Mouse (Mus musculus) CH12.LX (cell line): ENCODE results near the gene Hsd17b1. TPM values are rescaled to one million over a fixed set of nuclear protein-coding genes. Genes with fewer than 3 reads are reported as not detected.

ENCODE experiments used
- DNase-seq: peaks from one replicate; pipeline ENCODE4 v3.0.0-alpha.2; 2013; ENCODE audit errors: extremely low read depth
- H3K27ac ChIP-seq: 2 replicates; pipeline ENCODE4 v1.5.1; 2012; ENCODE audit warnings: low read depth, mild to moderate bottlenecking, control low read depth, moderate library complexity; ENCODE audit not compliant: insufficient read depth
- H3K27me3 ChIP-seq: replicated peaks from 2 replicates; pipeline ENCODE3; 2012; ENCODE audit warnings: inconsistent platforms
- H3K36me3 ChIP-seq, 2 experiments: replicated peaks in 1 of 2; 2 replicates each; pipeline versions ENCODE3 to v1.6.1; 2012; ENCODE audit warnings: inconsistent platforms in 1 of 2, low read length in 1 of 2, mild to moderate bottlenecking in 1 of 2, mixed read lengths in 1 of 2, moderate library complexity in 1 of 2; ENCODE audit not compliant: control insufficient read depth in 1 of 2, insufficient read depth in 1 of 2
- H3K4me1 ChIP-seq, 2 experiments: 2 replicates each; pipeline ENCODE4 v1.6.1; 2012; ENCODE audit warnings: inconsistent platforms in 1 of 2, moderate library complexity in 1 of 2; ENCODE audit not compliant: insufficient read depth in 2 of 2, control insufficient read depth in 1 of 2
- H3K4me2 ChIP-seq: 2 replicates; pipeline ENCODE4 v1.6.1; 2012; ENCODE audit warnings: low read depth, mild to moderate bottlenecking, control low read depth; ENCODE audit not compliant: poor library complexity, insufficient read depth, severe bottlenecking
- H3K4me3 ChIP-seq, 3 experiments: fragments of 150-350 bp in 1 of 3; sonication (generic) in 1 of 3; replicated peaks in 1 of 3; 2 replicates each; pipeline versions ENCODE3 to v1.5.1; 2011 to 2012; ENCODE audit warnings: low read depth in 2 of 3, low read length in 2 of 3, mild to moderate bottlenecking in 2 of 3, moderate library complexity in 2 of 3, control low read depth in 1 of 3, improper control_type of control experiment in 1 of 3, inconsistent platforms in 1 of 3, mixed read lengths in 1 of 3; ENCODE audit not compliant: poor library complexity in 1 of 3
- H3K79me2 ChIP-seq: replicated peaks from 2 replicates; pipeline ENCODE4 v1.6.1; 2012; ENCODE audit warnings: mild to moderate bottlenecking, moderate library complexity; ENCODE audit not compliant: control insufficient read depth, poor library complexity, insufficient read depth, severe bottlenecking; ENCODE audit errors: extremely low read depth
- H3K9ac ChIP-seq: 2 replicates; pipeline ENCODE4 v1.6.1; 2012; ENCODE audit warnings: low read depth, mild to moderate bottlenecking, control low read depth, moderate library complexity; ENCODE audit not compliant: insufficient read depth
- H3K9me3 ChIP-seq: replicated peaks from 2 replicates; pipeline ENCODE3; 2012; ENCODE audit warnings: low read length, inconsistent platforms, mixed read lengths
- BHLHE40 ChIP-seq: IDR thresholded peaks from 2 replicates; pipeline ENCODE4 v1.6.1; 2011; ENCODE audit warnings: mild to moderate bottlenecking, low read depth, low read length, improper control_type of control experiment
- CHD1 ChIP-seq: IDR thresholded peaks from 2 replicates; pipeline ENCODE4 v1.6.1; 2012; ENCODE audit warnings: low read depth, low read length, improper control_type of control experiment, inconsistent platforms
- CHD2 ChIP-seq: IDR thresholded peaks from 2 replicates; pipeline ENCODE4 v1.6.1; 2011; ENCODE audit warnings: low read length, improper control_type of control experiment
- CTCF ChIP-seq, 2 experiments: IDR thresholded peaks in 1 of 2; conservative IDR thresholded peaks in 1 of 2; 2 replicates each; pipeline ENCODE4 v1.5.1; 2011 to 2012; ENCODE audit warnings: low read depth in 2 of 2, low read length in 2 of 2, improper control_type of control experiment in 1 of 2, inconsistent platforms in 1 of 2, mild to moderate bottlenecking in 1 of 2, moderate library complexity in 1 of 2
- ELF1 ChIP-seq: IDR thresholded peaks from 2 replicates; pipeline ENCODE4 v1.6.1; 2014; ENCODE audit warnings: low read depth, mild to moderate bottlenecking, inconsistent platforms, low read length, improper control_type of control experiment
- ETS1 ChIP-seq: conservative IDR thresholded peaks from 2 replicates; pipeline ENCODE4 v1.6.1; 2012; ENCODE audit warnings: low read depth, mild to moderate bottlenecking, inconsistent platforms, low read length, improper control_type of control experiment, moderate library complexity
- HCFC1 ChIP-seq: IDR thresholded peaks from 2 replicates; pipeline ENCODE4 v1.6.1; 2012; ENCODE audit warnings: low read depth, mild to moderate bottlenecking, inconsistent platforms, low read length, improper control_type of control experiment
- IRF4 ChIP-seq: IDR thresholded peaks from 2 replicates; pipeline ENCODE4 v1.6.1; 2014; ENCODE audit warnings: low read depth, mild to moderate bottlenecking, inconsistent platforms, low read length, improper control_type of control experiment
- JUND ChIP-seq: conservative IDR thresholded peaks from 2 replicates; pipeline ENCODE4 v1.6.1; 2011; ENCODE audit warnings: low read depth, low read length, improper control_type of control experiment
- MAX ChIP-seq: IDR thresholded peaks from 2 replicates; pipeline ENCODE4 v1.6.1; 2011; ENCODE audit warnings: low read length, improper control_type of control experiment
- MAZ ChIP-seq: IDR thresholded peaks from 2 replicates; pipeline ENCODE4 v1.6.1; 2012; ENCODE audit warnings: low read depth, mild to moderate bottlenecking, inconsistent platforms, low read length, improper control_type of control experiment, moderate library complexity
- MXI1 ChIP-seq: IDR thresholded peaks from 2 replicates; pipeline ENCODE4 v1.6.1; 2011; ENCODE audit warnings: mild to moderate bottlenecking, low read depth, low read length, improper control_type of control experiment
- MYC ChIP-seq: IDR thresholded peaks from 2 replicates; pipeline ENCODE4 v1.6.1; 2011; ENCODE audit warnings: low read depth, mild to moderate bottlenecking, improper control_type of control experiment, low read length
- NRF1 ChIP-seq: IDR thresholded peaks from 2 replicates; pipeline ENCODE4 v1.6.1; 2014; ENCODE audit warnings: low read depth, mild to moderate bottlenecking, inconsistent platforms, low read length, improper control_type of control experiment, moderate library complexity
- PAX5 ChIP-seq: IDR thresholded peaks from 2 replicates; pipeline ENCODE4 v1.6.1; 2012; ENCODE audit warnings: low read length, inconsistent platforms, mixed read lengths
- POLR2A ChIP-seq: IDR thresholded peaks from 2 replicates; pipeline ENCODE4 v1.6.1; 2011; ENCODE audit warnings: low read depth, mild to moderate bottlenecking, improper control_type of control experiment, low read length
- POLR2AphosphoS2 ChIP-seq: IDR thresholded peaks from 2 replicates; pipeline ENCODE4 v1.6.1; 2011; ENCODE audit warnings: low read depth, low read length, improper control_type of control experiment
- RAD21 ChIP-seq: IDR thresholded peaks from 2 replicates; pipeline ENCODE4 v1.6.1; 2011; ENCODE audit warnings: low read depth, mild to moderate bottlenecking, low read length, improper control_type of control experiment, moderate library complexity
- UBTF ChIP-seq: IDR thresholded peaks from 2 replicates; pipeline ENCODE4 v1.6.1; 2012; ENCODE audit warnings: low read depth, mild to moderate bottlenecking, inconsistent platforms, low read length, improper control_type of control experiment, moderate library complexity
- USF1 ChIP-seq: IDR thresholded peaks from 2 replicates; pipeline ENCODE4 v1.6.1; 2014; ENCODE audit warnings: low read depth, mild to moderate bottlenecking, inconsistent platforms, low read length, improper control_type of control experiment
- USF2 ChIP-seq: conservative IDR thresholded peaks from 2 replicates; pipeline ENCODE4 v1.6.1; 2011; ENCODE audit warnings: low read depth, low read length, improper control_type of control experiment
- dilution Hi-C: fragments of 300-500 bp; cut with MboI; formaldehyde crosslinking; loops from 2 replicates; pipeline ENCODE4 v1.14.3; 2020; ENCODE audit warnings: low sequenced_read_pairs; ENCODE audit not compliant: extremely low pct_unique_long_range_greater_than_20kb, extremely low pct_ligation_motif_present
- in situ Hi-C: fragments of 300-500 bp; cut with MboI; formaldehyde crosslinking; loops from 3 replicates; pipeline ENCODE4 v1.14.3; 2019; ENCODE audit warnings: low sequenced_read_pairs, low pct_ligation_motif_present, low pct_unique_long_range_greater_than_20kb, mixed read lengths
- polyA plus RNA-seq: library from polyadenylated mRNA; unstranded; fragments of >175 nt; gene quantifications from 2 replicates; pipeline ENCODE4 v1.2.1, GENCODE M21; 2012; ENCODE audit warnings: low read depth; ENCODE audit not compliant: insufficient read length
- total RNA-seq, 2 experiments: library from RNA; depleted of rRNA; stranded (reverse); fragments of 300-350 nt in 1 of 2; fragments of >200 nt in 1 of 2; gene quantifications; 2 replicates each; pipeline ENCODE4 v1.2.3; 2012 to 2014

Gene Hsd17b1
- total and polyA plus RNA-seq, 3 experiments: 0.17 to 0.81 TPM; not detected in 1

DNA sequence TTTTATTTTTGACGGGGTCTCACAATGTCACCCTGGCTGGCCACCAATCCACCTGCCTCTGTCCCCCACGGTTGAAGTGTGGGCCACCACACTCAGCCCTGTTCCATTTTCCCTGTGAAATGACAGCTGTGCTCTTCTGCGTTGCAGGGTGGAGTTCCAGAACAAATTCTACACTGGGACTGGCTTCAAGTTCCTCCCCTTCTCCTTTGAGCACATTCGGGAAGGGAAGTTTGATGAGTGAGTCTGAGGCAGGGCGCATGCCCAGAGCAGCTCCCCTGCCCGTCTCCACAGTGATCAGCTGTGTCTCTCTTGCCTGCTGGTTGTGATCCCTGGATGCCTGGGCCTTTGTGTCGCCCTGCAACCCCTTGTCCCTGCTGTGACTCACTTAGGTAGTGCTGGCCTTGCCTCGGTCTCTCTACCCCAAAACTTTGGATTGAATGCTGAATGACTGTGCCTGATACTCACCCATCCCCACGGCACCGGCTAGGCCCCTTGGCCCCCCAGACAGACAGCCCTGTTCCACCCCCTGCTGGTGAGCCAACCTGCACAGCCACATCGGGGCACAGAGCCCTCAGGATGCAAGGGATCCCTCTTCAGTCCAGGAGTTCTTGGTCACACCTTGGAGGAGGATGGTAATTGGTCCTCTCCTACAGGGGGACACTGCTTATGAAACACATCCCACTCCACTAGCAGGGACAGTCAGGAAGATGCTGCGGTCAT lies 15.9 kb upstream of the Hsd17b1 start:
- no peak for DNase-seq
- H3K9me3 ChIP-seq: no peaks in the 10 kb centered on the region
- H3K9ac ChIP-seq: no peak overlapping the region
- dilution Hi-C loops (no loop called here), in situ Hi-C loops (no loop called here)
- TF ChIP-seq JUND (no peak), CHD2 (no peak), USF2 (no peak), BHLHE40 (no peak), MAX (no peak), CTCF (conservative IDR thresholded peaks at IDR 0.05 in 1 of 2, IDR thresholded peaks at IDR 0.05 in 1 of 2; ENCODE audit: low read depth in 2 of 2, low read length in 2 of 2) (no peak), ETS1 (no peak), MAZ (no peak), CHD1 (no peak), ELF1 (no peak), RAD21 (no peak), POLR2AphosphoS2 (no peak), NRF1 (no peak), PAX5 (no peak), USF1 (no peak), POLR2A (no peak), HCFC1 (no peak), MYC (no peak), UBTF (no peak), IRF4 (no peak)
- no peak overlapping the region for H3K4me2 ChIP-seq
- no peaks in the 10 kb centered on the region for H3K27me3 ChIP-seq
- H3K79me2 ChIP-seq: no peaks in the 10 kb centered on the region
- no peak overlapping the region for H3K4me3 ChIP-seq
- H3K36me3 ChIP-seq: peaks cover 49 to 73% of the 10 kb centered on the region in 2 experiments
- H3K27ac ChIP-seq: no peak overlapping the region
- H3K4me1 ChIP-seq: peaks cover 13 to 37% of the 10 kb centered on the region in 2 experiments

- dilution Hi-C loops: no loop called here
- H3K36me3 ChIP-seq: peaks cover 44 to 65% of the 10 kb centered on the region in 2 experiments
- no peak for TF ChIP-seq MAZ
- TF ChIP-seq MXI1: no peak
- no peak overlapping the region for H3K4me2 ChIP-seq
- DNase-seq: no peak
- H3K9ac ChIP-seq: no peak overlapping the region
- no peaks in the 10 kb centered on the region for H3K79me2 ChIP-seq
- in situ Hi-C loops: no loop called here
- H3K27me3 ChIP-seq: peaks cover under 1% of the 10 kb centered on the region
- no peaks in the 10 kb centered on the region for H3K9me3 ChIP-seq
- H3K4me1 ChIP-seq: peaks cover 13 to 38% of the 10 kb centered on the region in 2 experiments
- no peak overlapping the region for H3K27ac ChIP-seq
- H3K4me3 ChIP-seq: no peak overlapping the region
Observed at GRCm38 (mm10) chr11:101062971-101063675, 15.1 kb upstream of the Hsd17b1 start.
